In genomic region chr4:136898637-136899036, GRCm38 (mm10) we compare ENCODE assay signal across 9 mouse cellular contexts. TPM values are rescaled to one million over a fixed set of nuclear protein-coding genes. Genes with fewer than 3 reads are reported as not detected.
DNase-seq lines count a peak whose midpoint lies in the region; ATAC-seq and TF ChIP-seq lines count a peak whose summit lies in the region.
"Had no signal": no experiment of that assay in that cellular context is flagged by ENCODE, and none has a peak within 500 bp of the region (broad histone marks: within the 10 kb centered on the region; RNA-seq: fewer than 3 reads in every experiment).

TSS of gene C1qa (minus strand) at chr4:136898803.

- H3K36me3 ChIP-seq in liver, adult 2 months (ENCODE audit: control insufficient read depth, insufficient read depth, low read length), result no peaks in the 10 kb centered on the region
- no peaks in the 10 kb centered on the region for H3K36me3 ChIP-seq in heart, embryonic 15.5 days
- H3K36me3 ChIP-seq in stomach, embryonic 14.5 days (ENCODE audit: control insufficient read depth, insufficient read depth, low read length), result no peaks in the 10 kb centered on the region

- peak within 1 kb of the TSS; percentile 51 for H3K9ac ChIP-seq in liver, adult 2 months (ENCODE audit: low read depth, low read length)
- no peak within 1 kb of the TSS for H3K9ac ChIP-seq in heart, embryonic 15.5 days
- H3K9ac ChIP-seq in stomach, embryonic 14.5 days (replicated peaks; ENCODE audit: low read depth, low read length), result no peak within 1 kb of the TSS

- no peaks in the 10 kb centered on the region for H3K27me3 ChIP-seq in liver, adult 2 months (ENCODE audit: control insufficient read depth, insufficient read depth, low read length)
- H3K27me3 ChIP-seq in heart, embryonic 15.5 days, result peaks cover 79% of the 10 kb centered on the region
- H3K27me3 ChIP-seq in stomach, embryonic 14.5 days (ENCODE audit: control insufficient read depth, insufficient read depth, low read length), result no peaks in the 10 kb centered on the region

- DNase-seq in liver, adult 2 months (ENCODE audit: extremely low read depth, low read depth, low spot score), result peak; percentile 45
- no peak for DNase-seq in liver
- DNase-seq in left cerebral cortex, adult 8-10 months (ENCODE audit: low spot score in 2 of 2), result no peak
- DNase-seq in testis, postnatal 14 days (ENCODE audit: low spot score), result no peak

- no peak for TF ChIP-seq CTCF in liver, adult 2 months (IDR thresholded peaks at IDR 0.05; ENCODE audit: low read depth, low read length)

- no peaks in the 10 kb centered on the region for H3K4me1 ChIP-seq in liver, adult 2 months (ENCODE audit: control insufficient read depth, insufficient read depth, low read length)
- H3K4me1 ChIP-seq in brown adipose tissue, adult 24 weeks (ENCODE audit: control insufficient read depth, insufficient read depth, insufficient read length, low read length), result no peaks in the 10 kb centered on the region
- no peaks in the 10 kb centered on the region for H3K4me1 ChIP-seq in heart, embryonic 15.5 days (replicated peaks)
- peaks cover 13% of the 10 kb centered on the region; the same call in 1 of the 2 replicates for H3K4me1 ChIP-seq in stomach, embryonic 14.5 days (ENCODE audit: control insufficient read depth, insufficient read depth, low read length)

- no peak for ATAC-seq in heart, embryonic 15.5 days (replicated peaks; ENCODE audit: insufficient number of reproducible peaks, insufficient read depth, low FRiP score, low read depth)
- ATAC-seq in stomach, embryonic 14.5 days (ENCODE audit: insufficient number of reproducible peaks, insufficient read depth, low FRiP score, low read depth), result no peak
- ATAC-seq in CD4-positive, CD25-positive, alpha-beta regulatory T cell, adult 4 months, result no peak

- TF ChIP-seq POLR2A in liver, adult 2 months (IDR thresholded peaks at IDR 0.05; ENCODE audit: extremely low read depth, insufficient read depth, low read length), result no peak

- no peak within 1 kb of the TSS for H3K4me2 ChIP-seq in heart, embryonic 15.5 days
- H3K4me2 ChIP-seq in stomach, embryonic 14.5 days (replicated peaks; ENCODE audit: low read depth, low read length), result no peak within 1 kb of the TSS

- peak within 1 kb of the TSS; percentile 41 for H3K4me3 ChIP-seq in liver, adult 2 months (ENCODE audit: insufficient read depth, low read depth, low read length)
- peak within 1 kb of the TSS; percentile 55 for H3K4me3 ChIP-seq in brown adipose tissue, adult 24 weeks (ENCODE audit: insufficient read depth, low read depth, low read length)
- H3K4me3 ChIP-seq in heart, embryonic 15.5 days, result no peak within 1 kb of the TSS
- H3K4me3 ChIP-seq in stomach, embryonic 14.5 days (ENCODE audit: low read depth, low read length), result no peak within 1 kb of the TSS
- H3K4me3 ChIP-seq: myocyte had no signal

- WGBS in liver, adult 2 months, result 68% methylated on average over 9 of the region's 9 CpGs
- 65% methylated on average over 9 of the region's 9 CpGs for WGBS in heart, embryonic 15.5 days
- WGBS in stomach, embryonic 14.5 days, result 68% methylated on average over 9 of the region's 9 CpGs

- peak within 1 kb of the TSS; percentile 46 for H3K27ac ChIP-seq in liver, adult 2 months (replicated peaks; ENCODE audit: insufficient read depth, low read depth, low read length)
- peak within 1 kb of the TSS; percentile 91 for H3K27ac ChIP-seq in brown adipose tissue, adult 24 weeks (replicated peaks; ENCODE audit: low read depth, low read length)
- H3K27ac ChIP-seq in heart, embryonic 15.5 days, result no peak within 1 kb of the TSS
- H3K27ac ChIP-seq in stomach, embryonic 14.5 days (ENCODE audit: low read length), result peak within 1 kb of the TSS; percentile 30; the same call in 1 of the 2 replicates

- no peaks in the 10 kb centered on the region for H3K9me3 ChIP-seq in heart, embryonic 15.5 days (replicated peaks)
- H3K9me3 ChIP-seq in stomach, embryonic 14.5 days (ENCODE audit: control insufficient read depth, low read depth, low read length), result no peaks in the 10 kb centered on the region

- no peaks in the 10 kb centered on the region for H3K79me2 ChIP-seq in liver, adult 2 months (ENCODE audit: control insufficient read depth, insufficient read depth, low read length)

RNA-seq across cellular contexts. Expression of gene C1qa, which starts in this region (rescaled TPM):
- 76.5 and 86.2 TPM in 2 replicates for total RNA-seq in liver, adult 2 months (2014; rRNA removed)
- 47.3 and 76.4 TPM in 2 replicates for polyA plus RNA-seq in liver, adult 2 months (2012; rRNA removed)
- polyA plus RNA-seq in brown adipose tissue, adult 24 weeks (2012; ENCODE audit: insufficient read depth, insufficient read length, missing spikeins), result 56.5 and 75.2 TPM in 2 replicates
- 30.7 and 36.8 TPM in 2 replicates for polyA plus RNA-seq in heart, embryonic 15.5 days (2015; fragmentation: Nextera tagmentation; extraction: Ambion mirVana)
- total RNA-seq in left cerebral cortex, adult 8-10 months (2022), result 100 to 1,000 TPM in 2 of 4 experiments, 10 to 100 TPM in 2; 39.2 to 176 (median 85.0) TPM
- polyA plus RNA-seq in stomach, embryonic 14.5 days (2014; fragmentation: Nextera tagmentation; extraction: Ambion mirVana), result 34.5 and 41.5 TPM in 2 replicates
- 1 to 10 TPM in 1 of 2 experiments, under 1 TPM in 1; 0.31 to 1.9 TPM for polyA plus RNA-seq in CD4-positive, CD25-positive, alpha-beta regulatory T cell, adult 4 months (2017; shearing (Covaris generic))
- polyA plus RNA-seq: myocyte had no signal

Comparison
In these comparisons a context has a peak if more than half of its experiments do, and no peak if none do; other contexts are left out.
1. RNA of gene C1qa (polyA plus RNA-seq): 47.3 to 76.4 TPM in liver, adult 2 months, 56.5 to 75.2 TPM in brown adipose tissue, adult 24 weeks, 34.5 to 41.5 TPM in stomach, embryonic 14.5 days and 30.7 to 36.8 TPM in heart, embryonic 15.5 days; 0.31 to 1.9 TPM in CD4-positive, CD25-positive, alpha-beta regulatory T cell, adult 4 months; every median in the first group is over 10 times any median in the second.
2. H3K4me3 ChIP-seq: peak in liver, adult 2 months (single experiment) and brown adipose tissue, adult 24 weeks (single experiment); none in heart, embryonic 15.5 days (single experiment) and stomach, embryonic 14.5 days (single experiment).